Mouse (Mus musculus) E14TG2a.4 (cell line): ENCODE data around the gene Bcor.

Source experiments
- H3K27me3 ChIP-seq: 2 replicates; pipeline ENCODE4 v1.6.1; 2014; ENCODE audit warnings: low read length, control low read depth; ENCODE audit not compliant: insufficient read depth
- H3K36me3 ChIP-seq: 2 replicates; pipeline ENCODE4 v1.6.1; 2014; ENCODE audit warnings: low read length, control low read depth; ENCODE audit not compliant: insufficient read depth
- H3K4me1 ChIP-seq: replicated peaks from 2 replicates; pipeline ENCODE4 v1.6.1; 2014; ENCODE audit warnings: low read depth, low read length, control low read depth
- H3K4me3 ChIP-seq: replicated peaks from 2 replicates; pipeline ENCODE4 v1.5.1; 2014; ENCODE audit warnings: mild to moderate bottlenecking, low read length
- H3K9me3 ChIP-seq: 2 replicates; pipeline ENCODE4 v1.6.1; 2014; ENCODE audit warnings: low read length, control low read depth
- CTCF ChIP-seq: conservative IDR thresholded peaks from 2 replicates; pipeline ENCODE4 v1.5.1; 2014; ENCODE audit warnings: low read length
- NANOG ChIP-seq: IDR thresholded peaks from 2 replicates; pipeline ENCODE4 v1.6.1; 2014; ENCODE audit warnings: borderline replicate concordance, low read length, mixed read lengths
- POU5F1 ChIP-seq: IDR thresholded peaks from 2 replicates; pipeline ENCODE4 v1.6.1; 2014; ENCODE audit warnings: low read length, borderline replicate concordance

Gene Bcor

DNA sequence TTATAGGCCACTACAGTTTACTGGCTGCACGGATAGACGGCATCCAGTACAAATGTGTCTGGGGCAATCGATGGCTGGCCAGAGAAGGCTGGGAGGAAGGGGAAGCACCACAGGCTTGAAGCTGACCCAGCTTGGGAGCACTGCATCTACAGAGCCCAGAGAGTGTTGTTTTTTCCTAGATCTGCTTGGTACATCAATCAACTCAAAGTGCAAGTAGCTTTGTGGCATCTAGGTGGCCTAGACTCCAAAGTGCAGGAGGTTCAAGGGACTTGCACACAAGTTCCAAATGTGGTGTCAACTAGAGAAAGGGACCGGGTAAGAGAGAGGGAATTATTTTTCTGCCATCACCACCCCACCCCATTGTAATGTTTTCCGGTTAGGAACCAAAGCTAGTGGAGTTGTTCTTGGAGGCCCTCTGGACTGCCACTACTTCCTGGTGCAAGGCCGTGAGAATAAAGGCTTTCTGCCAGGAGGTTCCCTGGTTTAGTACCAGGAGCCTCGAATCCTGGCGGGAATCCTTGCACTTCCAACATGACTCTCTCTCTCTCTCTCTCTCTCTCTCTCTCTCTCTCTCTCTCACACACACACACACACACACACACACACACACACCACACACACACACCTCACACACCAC, 27.5 kb downstream of the Bcor start:
- no peaks in the 10 kb centered on the region for H3K9me3 ChIP-seq
- no peak for TF ChIP-seq NANOG
- TF ChIP-seq POU5F1, result no peak
- no peak for TF ChIP-seq CTCF
- no peaks in the 10 kb centered on the region for H3K36me3 ChIP-seq
- peaks cover 54% of the 10 kb centered on the region for H3K4me1 ChIP-seq
- no peak overlapping the region for H3K4me3 ChIP-seq
- peaks cover 82% of the 10 kb centered on the region for H3K27me3 ChIP-seq

DNA sequence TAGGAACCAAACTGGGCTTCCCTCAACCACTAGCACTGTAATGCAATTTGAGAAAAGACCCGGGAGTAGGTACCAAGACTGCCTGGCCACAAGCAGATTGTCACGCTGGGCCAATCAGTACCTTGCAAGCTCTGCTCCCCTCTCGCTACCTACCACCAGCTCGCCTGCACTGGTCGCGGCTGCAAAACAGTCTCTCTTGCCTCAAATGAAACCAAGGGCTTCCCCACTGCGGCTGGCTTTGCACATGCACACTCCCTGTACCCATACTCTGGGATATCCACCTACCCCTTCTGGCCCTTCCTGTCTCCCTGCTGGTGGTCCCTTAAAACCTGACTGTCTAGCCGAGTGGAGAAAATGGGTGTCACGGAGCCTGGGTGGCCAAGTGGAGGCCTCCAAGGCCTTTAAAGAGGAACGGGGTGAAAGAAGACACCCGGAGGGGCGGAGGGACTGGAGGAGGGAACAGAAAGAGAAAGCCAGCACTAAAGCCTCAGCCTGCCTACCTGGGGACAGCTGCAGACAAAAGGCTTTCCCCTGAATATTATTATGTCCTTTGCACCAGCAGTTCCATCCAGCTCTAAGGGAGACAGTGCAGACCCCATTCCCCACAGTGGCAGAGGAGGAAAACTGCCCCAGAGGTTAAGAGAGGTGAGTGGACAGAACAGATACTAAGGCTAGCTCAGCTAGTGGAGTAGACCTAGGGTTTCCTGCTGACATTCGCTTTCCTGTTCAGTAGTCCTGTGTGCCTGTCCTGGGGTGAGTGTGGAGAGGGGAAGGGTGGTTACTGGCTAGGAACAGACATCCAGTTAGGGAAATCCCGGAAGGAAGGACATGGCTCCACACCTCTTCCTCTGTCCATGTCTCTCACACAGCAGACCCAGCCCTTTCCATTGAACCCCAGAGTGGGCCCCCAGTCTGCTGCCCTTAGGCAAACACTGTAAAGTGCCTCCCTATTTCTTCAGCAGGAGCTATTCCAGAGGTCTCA, 30.0 kb downstream of the Bcor start:
- TF ChIP-seq NANOG (no peak), CTCF (no peak), POU5F1 (no peak)
- H3K9me3 ChIP-seq, result no peaks in the 10 kb centered on the region
- H3K36me3 ChIP-seq, result no peaks in the 10 kb centered on the region
- no peak overlapping the region for H3K4me3 ChIP-seq
- H3K4me1 ChIP-seq, result peaks cover 59% of the 10 kb centered on the region
- H3K27me3 ChIP-seq, result peaks cover 89% of the 10 kb centered on the region

DNA sequence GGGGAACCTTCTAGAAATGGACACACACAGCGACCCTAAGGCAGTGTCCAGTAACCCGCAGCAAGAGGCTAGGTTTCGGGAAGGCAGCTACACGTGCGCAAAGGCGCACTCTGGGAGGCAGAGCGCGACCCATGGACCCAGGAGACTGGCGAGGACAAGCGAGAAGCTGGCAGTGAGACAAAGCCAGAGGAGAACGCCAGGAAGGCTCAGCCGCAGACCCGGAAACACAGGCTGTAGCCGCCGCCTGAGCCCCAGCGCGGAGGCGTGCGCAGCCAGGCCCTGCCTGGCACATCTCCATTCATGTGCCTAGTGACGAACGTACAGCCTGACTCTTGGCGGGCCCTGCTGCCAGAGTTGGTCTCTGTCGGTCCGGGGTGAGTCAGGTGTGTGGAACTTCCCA, 30.9 kb downstream of the Bcor start:
- H3K9me3 ChIP-seq, result no peaks in the 10 kb centered on the region
- no peaks in the 10 kb centered on the region for H3K36me3 ChIP-seq
- H3K4me1 ChIP-seq, result peaks cover 59% of the 10 kb centered on the region
- H3K4me3 ChIP-seq, result no peak overlapping the region; the same call in 1 of the 2 replicates
- peaks cover 80% of the 10 kb centered on the region for H3K27me3 ChIP-seq
- no peak for TF ChIP-seq CTCF
- no peak for TF ChIP-seq POU5F1
- TF ChIP-seq NANOG, result no peak

DNA sequence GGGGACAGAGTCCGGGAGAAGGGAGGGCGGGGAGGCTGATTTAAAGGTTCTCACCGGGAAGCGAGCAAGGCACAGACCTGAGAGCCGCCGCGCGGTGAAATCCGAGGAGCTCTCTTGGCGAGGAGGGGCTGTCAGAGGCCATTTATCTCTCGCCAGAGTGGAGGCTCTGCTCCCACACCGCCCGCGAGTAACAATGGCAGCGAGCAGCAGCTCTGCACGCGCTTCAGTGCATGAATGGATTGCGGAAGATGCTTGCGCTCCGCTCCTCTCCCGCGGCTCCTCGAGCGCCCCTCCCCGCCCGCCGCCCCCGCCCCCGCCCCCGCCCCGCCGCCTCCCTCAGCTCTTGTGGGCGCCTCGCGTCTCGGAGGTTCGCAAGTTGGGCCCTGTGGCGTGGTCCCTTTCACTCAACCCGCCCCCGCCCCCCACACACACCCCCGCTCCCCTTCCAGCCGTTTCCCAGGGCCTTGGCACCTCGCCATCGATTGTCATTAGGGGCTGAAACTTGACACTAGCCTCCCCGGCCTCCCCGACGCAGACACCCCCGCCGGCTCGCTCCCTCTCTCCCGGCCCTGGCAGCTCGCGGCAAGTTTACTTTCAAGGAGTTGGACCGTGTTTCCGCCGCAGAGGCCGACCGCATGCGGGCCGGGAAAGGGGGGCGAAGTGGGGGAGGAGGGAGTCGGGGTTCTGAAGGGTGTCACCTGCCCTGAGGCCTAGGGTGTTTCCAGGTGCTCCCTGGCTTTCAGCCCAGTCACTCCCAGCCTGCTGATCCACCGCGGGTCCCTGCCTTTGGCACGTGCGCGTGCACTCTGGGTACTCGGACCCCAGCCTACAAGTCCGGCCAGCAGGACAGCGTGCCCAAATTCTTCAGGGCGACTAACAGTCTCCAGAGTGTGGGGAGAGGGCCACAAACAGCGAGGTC, 31.7 kb downstream of the Bcor start:
- no peak for TF ChIP-seq CTCF
- no peak for TF ChIP-seq NANOG
- TF ChIP-seq POU5F1, result no peak
- no peaks in the 10 kb centered on the region for H3K36me3 ChIP-seq
- peaks cover 58% of the 10 kb centered on the region for H3K4me1 ChIP-seq
- no peaks in the 10 kb centered on the region for H3K9me3 ChIP-seq
- peak overlapping the region; percentile 75 for H3K4me3 ChIP-seq
- peaks cover 73% of the 10 kb centered on the region for H3K27me3 ChIP-seq

GRCm38 (mm10) chrX:12127799-12128164, 32.4 kb downstream of the Bcor start:
- no peak for TF ChIP-seq NANOG
- no peak for TF ChIP-seq CTCF
- TF ChIP-seq POU5F1, result no peak
- Histone ChIP-seq H3K27me3 (peaks cover 69% of the 10 kb centered on the region), H3K9me3 (no peaks in the 10 kb centered on the region), H3K4me1 (peaks cover 62% of the 10 kb centered on the region), H3K4me3 (peak overlapping the region; percentile 75), H3K36me3 (no peaks in the 10 kb centered on the region)

- H3K27me3 ChIP-seq, result peaks cover 63% of the 10 kb centered on the region
- H3K4me3 ChIP-seq, result peak overlapping the region; percentile 75
- H3K9me3 ChIP-seq, result no peaks in the 10 kb centered on the region
- no peaks in the 10 kb centered on the region for H3K36me3 ChIP-seq
- H3K4me1 ChIP-seq, result peaks cover 63% of the 10 kb centered on the region
- TF ChIP-seq CTCF (no peak), POU5F1 (no peak), NANOG (no peak)
These were observed 33.0 kb downstream of the Bcor start for GRCm38 (mm10) chrX:12127106-12127670.

- H3K36me3 ChIP-seq, result no peaks in the 10 kb centered on the region
- peaks cover 66% of the 10 kb centered on the region for H3K4me1 ChIP-seq
- peaks cover 60% of the 10 kb centered on the region for H3K27me3 ChIP-seq
- no peak for TF ChIP-seq CTCF
- no peak for TF ChIP-seq POU5F1
- no peak for TF ChIP-seq NANOG
- no peaks in the 10 kb centered on the region for H3K9me3 ChIP-seq
- H3K4me3 ChIP-seq, result peak overlapping the region; percentile 75
These were observed 33.6 kb downstream of the Bcor start for GRCm38 (mm10) chrX:12126408-12127105.
